Mouse (Mus musculus) T-helper 2 cell (primary cell): ENCODE data around the gene Rab24.

Experiments
- in situ Hi-C: fragments of 300-600 bp; cut with MboI, MseI; formaldehyde crosslinking; loops from one replicate; pipeline ENCODE4 v1.15.1; 2025; ENCODE audit warnings: high pct_unique_total_duplicates

Gene Rab24

DNA sequence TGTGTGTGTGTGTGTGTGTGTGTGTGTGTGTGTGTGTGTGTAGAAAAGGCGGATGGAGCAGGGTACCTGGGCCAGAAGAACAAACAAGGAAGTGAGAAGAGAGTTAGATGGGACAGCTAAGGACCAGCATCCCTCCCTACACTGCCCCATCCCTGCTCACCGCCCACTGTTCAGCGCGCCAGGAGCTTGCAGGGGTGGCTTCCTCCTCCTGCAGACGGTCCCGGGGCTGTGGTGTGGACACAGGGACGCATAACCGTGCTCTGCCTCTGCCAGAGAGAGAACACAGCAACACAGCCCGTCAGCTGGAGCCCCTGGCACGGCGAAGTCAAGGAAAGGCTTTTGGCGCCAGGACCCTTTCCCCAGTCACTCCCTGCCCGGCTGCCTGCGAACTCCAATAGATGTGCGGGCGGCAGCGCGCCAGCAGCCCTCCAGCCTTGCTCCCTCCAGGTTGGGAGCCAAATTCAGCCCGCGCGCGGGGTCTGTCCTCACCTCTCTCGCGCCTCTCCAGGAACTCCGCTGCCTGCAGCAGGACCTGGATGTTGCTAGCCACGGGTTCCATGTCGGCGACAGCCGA, 7.5 kb upstream of the Rab24 start:
- in situ Hi-C loops: loop anchor here (10.0 kb wide), 1 partner anchor 224 kb away; the partner anchor contains the start of genes Uimc1 and Zfp346

- in situ Hi-C loops: loop anchor here (10.0 kb wide), 1 partner anchor 224 kb away; the partner anchor contains the start of genes Uimc1 and Zfp346
Observed at GRCm38 (mm10) chr13:55328641-55329040, 6.9 kb upstream of the Rab24 start.

GRCm38 (mm10) chr13:55328171-55328570, 6.4 kb upstream of the Rab24 start:
- in situ Hi-C loops: loop anchor here (10.0 kb wide), 1 partner anchor 223 kb away; the partner anchor contains the start of genes Uimc1 and Zfp346

DNA sequence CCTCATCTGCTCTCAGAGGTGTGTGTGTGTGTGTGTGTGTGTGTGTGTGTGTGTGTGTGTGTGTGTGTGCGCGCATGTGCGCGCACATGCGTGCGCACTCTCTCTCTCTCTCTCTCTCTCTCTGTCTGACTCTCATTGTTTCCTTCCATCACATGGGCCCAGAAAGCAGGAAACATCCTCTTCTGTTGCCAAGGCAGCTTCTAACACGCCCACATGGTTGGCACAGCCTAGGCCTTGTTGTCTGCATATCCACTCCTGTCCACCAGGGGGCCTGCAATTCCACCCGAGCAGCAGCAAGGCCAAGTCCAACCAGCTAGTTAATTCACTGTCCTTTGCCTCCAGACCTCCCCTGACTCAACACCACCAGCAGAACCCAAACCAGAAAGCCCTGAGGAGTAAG, 5.9 kb upstream of the Rab24 start:
- in situ Hi-C loops: loop anchor here (10.0 kb wide), 1 partner anchor 223 kb away; the partner anchor contains the start of genes Uimc1 and Zfp346

DNA sequence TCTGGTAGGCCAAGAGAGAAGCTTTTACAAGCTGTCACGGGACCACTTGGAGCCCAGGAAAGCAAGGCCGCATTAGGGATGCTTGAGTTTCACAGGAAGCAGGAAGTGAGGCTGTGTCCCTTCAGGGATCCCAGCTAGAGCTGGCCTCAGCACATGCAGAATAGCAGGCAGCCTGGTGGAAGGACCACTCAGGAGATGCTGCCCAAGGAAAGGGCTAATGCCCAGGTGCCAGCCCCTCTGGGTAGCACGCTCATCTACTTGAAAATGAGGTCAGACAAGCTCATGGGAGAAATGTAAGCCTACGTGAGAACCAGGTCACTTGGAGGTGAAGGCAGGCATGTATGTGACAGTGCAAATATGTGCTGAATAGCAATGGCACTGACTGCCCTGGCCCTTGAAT, 5.4 kb upstream of the Rab24 start:
- in situ Hi-C loops: loop anchor here (10.0 kb wide), 1 partner anchor 222 kb away; the partner anchor contains the start of genes Uimc1 and Zfp346

DNA sequence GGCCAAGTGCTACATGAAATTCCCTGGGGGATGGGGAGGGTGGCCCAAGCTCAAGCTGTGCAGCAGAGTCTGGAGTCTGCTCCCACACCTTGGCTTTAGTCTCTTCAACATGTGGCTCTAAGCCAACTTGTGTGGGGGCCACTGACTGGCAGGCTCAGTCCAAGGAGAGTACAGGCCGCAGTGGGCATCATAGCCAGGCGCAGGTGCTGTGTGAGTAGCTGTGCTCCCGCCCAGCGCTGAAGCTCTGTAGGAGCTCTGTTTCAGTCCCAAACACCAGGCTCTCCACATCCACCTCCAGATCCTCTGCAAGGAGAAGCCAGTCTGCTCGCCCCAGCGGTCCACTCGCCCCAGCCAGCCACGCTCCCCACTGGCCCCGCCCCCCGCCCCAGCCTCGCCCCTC, 3.9 kb upstream of the Rab24 start:
- in situ Hi-C loops: loop anchor here (10.0 kb wide), 1 partner anchor 221 kb away; the partner anchor contains the start of genes Uimc1 and Zfp346

GRCm38 (mm10) chr13:55322130-55322825, 532 bp upstream of the Rab24 start:
- in situ Hi-C loops: loop anchor here (10.0 kb wide), 1 partner anchor 217 kb away; the partner anchor contains the start of genes Uimc1 and Zfp346

DNA sequence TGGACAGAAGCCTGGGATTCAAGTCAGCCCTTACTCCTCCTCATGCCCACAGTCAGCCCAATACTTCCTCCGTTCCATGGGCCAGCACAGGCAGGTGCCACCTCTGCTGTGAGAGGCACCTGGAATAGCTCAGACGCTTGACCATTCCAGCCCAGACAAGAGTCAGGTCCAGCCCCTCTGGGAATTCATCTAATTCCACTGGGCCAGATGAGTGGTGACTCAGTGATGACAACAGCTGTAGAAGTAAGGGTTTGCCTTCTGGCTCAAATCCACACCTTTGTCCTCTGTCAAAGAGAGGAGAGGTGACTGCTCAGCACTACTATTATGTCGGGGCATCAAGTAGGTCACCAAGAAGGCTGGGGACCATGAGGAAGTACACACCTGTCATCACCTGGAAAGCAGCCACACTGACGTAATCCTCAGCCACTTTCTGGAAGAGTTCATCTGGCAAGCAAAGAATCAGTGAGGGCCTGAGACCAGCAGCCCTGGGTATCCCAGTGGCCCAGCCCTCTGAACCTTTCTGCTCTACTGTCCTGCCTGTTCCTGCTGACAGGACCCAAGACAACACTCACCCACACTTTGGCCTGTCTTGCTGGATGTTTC, 1.7 kb downstream of the Rab24 start, which contains the start of gene Prelid1:
Prelid1 (plus strand) TSS at position 570 of the 603 bp plus-strand sequence.
- in situ Hi-C loops: loop anchor here (10.0 kb wide), 2 partner anchors 85 to 215 kb away; partner anchors contain the start of genes Uimc1 and Zfp346

DNA sequence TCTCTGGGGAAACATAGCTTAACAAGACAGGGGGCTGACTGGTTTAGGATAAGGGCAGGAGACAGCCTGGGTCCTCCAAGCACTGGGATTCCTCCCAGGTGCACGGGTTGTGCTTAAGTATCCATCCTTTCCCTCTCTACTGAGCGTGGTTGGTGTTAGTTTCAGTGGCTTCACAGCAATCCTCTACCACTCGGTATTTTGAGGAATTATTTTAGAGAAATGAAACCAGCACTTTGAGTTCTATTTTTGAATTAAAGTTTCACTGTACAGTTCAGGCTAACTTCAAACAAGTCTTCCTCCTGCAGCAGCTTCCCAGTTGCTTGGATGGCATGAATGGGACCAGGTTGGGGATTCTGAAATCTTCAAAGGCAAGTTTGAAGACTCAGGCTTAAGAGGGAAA, 3.4 kb downstream of the Rab24 start:
- in situ Hi-C loops: loop anchor here (10.0 kb wide), 1 partner anchor 84 kb away; no protein-coding TSS in a partner anchor

GRCm38 (mm10) chr13:55314891-55315412, 6.8 kb downstream of the Rab24 start:
- in situ Hi-C loops: loop anchor here (10.0 kb wide), 1 partner anchor 80 kb away; no protein-coding TSS in a partner anchor

- in situ Hi-C loops: loop anchor here (10.0 kb wide), 1 partner anchor 78 kb away; no protein-coding TSS in a partner anchor
Observed at GRCm38 (mm10) chr13:55313051-55313450, 8.7 kb downstream of the Rab24 start.

DNA sequence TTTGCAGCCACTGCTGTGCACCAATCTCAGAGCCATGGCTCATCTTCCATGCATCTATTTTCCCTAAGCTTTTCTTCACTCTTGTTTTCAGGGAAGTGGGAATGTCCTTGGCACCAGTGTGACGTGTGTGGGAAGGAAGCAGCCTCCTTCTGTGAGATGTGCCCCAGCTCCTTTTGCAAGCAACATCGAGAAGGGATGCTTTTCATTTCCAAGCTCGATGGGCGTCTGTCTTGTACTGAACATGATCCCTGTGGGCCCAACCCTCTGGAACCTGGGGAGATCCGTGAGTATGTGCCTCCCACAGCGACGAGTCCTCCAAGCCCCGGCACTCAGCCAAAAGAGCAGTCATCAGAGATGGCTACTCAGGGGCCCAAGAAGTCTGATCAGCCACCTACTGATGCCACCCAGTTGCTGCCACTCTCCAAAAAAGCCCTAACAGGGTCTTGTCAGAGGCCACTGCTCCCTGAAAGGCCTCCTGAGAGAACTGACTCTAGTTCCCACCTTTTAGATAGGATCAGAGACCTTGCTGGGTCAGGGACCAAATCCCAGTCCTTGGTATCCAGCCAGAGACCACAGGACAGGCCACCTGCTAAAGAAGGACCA, 9.6 kb downstream of the Rab24 start:
- in situ Hi-C loops: loop anchor here (10.0 kb wide), 1 partner anchor 77 kb away; no protein-coding TSS in a partner anchor

- in situ Hi-C loops: no loop called here
Observed at GRCm38 (mm10) chr13:55300913-55301312, 20.8 kb downstream of the Rab24 start.

GRCm38 (mm10) chr13:55296760-55297159, 25.0 kb downstream of the Rab24 start:
- in situ Hi-C loops: no loop called here

DNA sequence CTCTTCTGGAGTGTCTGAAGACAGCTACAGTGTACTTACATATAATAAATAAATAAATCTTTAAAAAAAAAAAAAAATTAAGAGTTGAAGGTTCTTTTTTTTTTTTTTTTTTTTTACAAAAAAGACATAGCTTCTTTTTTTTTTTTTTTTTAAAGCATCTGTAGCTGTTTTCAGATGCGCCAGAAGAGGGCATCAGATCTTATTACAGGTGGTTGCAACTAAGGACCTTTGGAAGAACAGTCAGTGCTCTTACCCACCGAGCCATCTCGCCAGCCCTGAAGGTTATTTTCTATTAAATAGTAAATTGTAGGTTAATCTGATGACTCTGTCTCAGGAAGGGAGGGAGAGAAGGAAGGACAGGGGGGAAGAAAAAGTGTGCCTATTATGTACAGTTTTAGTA, 32.9 kb downstream of the Rab24 start:
- in situ Hi-C loops: no loop called here

- in situ Hi-C loops: no loop called here
Observed at GRCm38 (mm10) chr13:55277646-55278045, 44.1 kb downstream of the Rab24 start.

GRCm38 (mm10) chr13:55277203-55277602, 44.5 kb downstream of the Rab24 start:
- in situ Hi-C loops: no loop called here
